Mouse (Mus musculus) ES-Bruce4 (cell line): Measurements from ENCODE around the gene Tmem176b. TPM values are rescaled to one million over a fixed set of nuclear protein-coding genes. Genes with fewer than 3 reads are reported as not detected.
"Not testable (repeated sequence)": the region's sequence is repeated elsewhere in the genome, so short reads cannot be mapped to it uniquely, and the experiment has no call there.

Experiments used
- H3K27ac ChIP-seq: 2 replicates; pipeline ENCODE4 v1.5.1; 2012; ENCODE audit warnings: low read length, inconsistent platforms; ENCODE audit not compliant: insufficient read depth
- H3K27me3 ChIP-seq: 2 replicates; pipeline ENCODE4 v1.6.1; 2012; ENCODE audit warnings: mild to moderate bottlenecking, low read length, inconsistent platforms; ENCODE audit not compliant: control insufficient read depth, poor library complexity, insufficient read depth, severe bottlenecking
- H3K36me3 ChIP-seq: 2 replicates; pipeline ENCODE4 v1.6.1; 2012; ENCODE audit warnings: inconsistent platforms, mild to moderate bottlenecking, low read length, moderate library complexity; ENCODE audit not compliant: control insufficient read depth, poor library complexity, insufficient read depth, severe bottlenecking
- H3K4me1 ChIP-seq: one replicate; pipeline ENCODE4 v1.8.1; 2011; ENCODE audit warnings: low read length; ENCODE audit not compliant: control insufficient read depth, insufficient read depth
- H3K4me3 ChIP-seq: 2 replicates; pipeline ENCODE4 v1.5.1; 2011; ENCODE audit warnings: low read depth, mild to moderate bottlenecking, low read length
- H3K9ac ChIP-seq: 2 replicates; pipeline ENCODE4 v1.6.1; 2012; ENCODE audit warnings: low read depth, mild to moderate bottlenecking, inconsistent platforms; ENCODE audit not compliant: poor library complexity, severe bottlenecking
- H3K9me3 ChIP-seq: replicated peaks from 2 replicates; pipeline ENCODE4 v1.6.1; 2012; ENCODE audit warnings: mild to moderate bottlenecking, low read length, inconsistent platforms; ENCODE audit not compliant: control insufficient read depth, poor library complexity, insufficient read depth, severe bottlenecking
- CTCF ChIP-seq: IDR thresholded peaks from one replicate; pipeline ENCODE4 v1.8.1; 2011; ENCODE audit warnings: low read depth, low read length
- EP300 ChIP-seq: IDR thresholded peaks from 2 replicates; pipeline ENCODE4 v1.6.1; 2011; ENCODE audit warnings: low read depth, low read length; ENCODE audit not compliant: insufficient read depth
- POLR2A ChIP-seq: IDR thresholded peaks from one replicate; pipeline ENCODE4 v1.8.1; 2011; ENCODE audit warnings: low read length; ENCODE audit not compliant: insufficient read depth
- polyA plus RNA-seq: library from polyadenylated mRNA; stranded (reverse); fragments of >200 nt; gene quantifications from 2 replicates; pipeline ENCODE4 v1.2.4, GENCODE M21; 2011; ENCODE audit warnings: low read depth; ENCODE audit not compliant: missing spikeins, insufficient read depth, insufficient read length

Tmem176b gene
- polyA plus RNA-seq, 1 experiment, result 7.1 TPM

GRCm38 (mm10) chr6:48830241-48830640, 11.1 kb downstream of the Tmem176b start:
- no peaks in the 10 kb centered on the region for H3K9me3 ChIP-seq
- no peak overlapping the region for H3K27ac ChIP-seq
- H3K36me3 ChIP-seq, result no peaks in the 10 kb centered on the region
- H3K9ac ChIP-seq, result no peak overlapping the region
- no peaks in the 10 kb centered on the region for H3K4me1 ChIP-seq
- H3K27me3 ChIP-seq, result no peaks in the 10 kb centered on the region
- no peak overlapping the region for H3K4me3 ChIP-seq
- TF ChIP-seq EP300 (no peak), CTCF (no peak), POLR2A (no peak)

GRCm38 (mm10) chr6:48829651-48830050, 11.6 kb downstream of the Tmem176b start:
- TF ChIP-seq POLR2A, result no peak
- TF ChIP-seq CTCF, result no peak
- TF ChIP-seq EP300, result no peak
- H3K27ac ChIP-seq, result no peak overlapping the region
- no peaks in the 10 kb centered on the region for H3K36me3 ChIP-seq
- H3K9me3 ChIP-seq, result no peaks in the 10 kb centered on the region
- H3K4me3 ChIP-seq, result no peak overlapping the region
- H3K9ac ChIP-seq, result no peak overlapping the region
- no peaks in the 10 kb centered on the region for H3K4me1 ChIP-seq
- no peaks in the 10 kb centered on the region for H3K27me3 ChIP-seq

DNA sequence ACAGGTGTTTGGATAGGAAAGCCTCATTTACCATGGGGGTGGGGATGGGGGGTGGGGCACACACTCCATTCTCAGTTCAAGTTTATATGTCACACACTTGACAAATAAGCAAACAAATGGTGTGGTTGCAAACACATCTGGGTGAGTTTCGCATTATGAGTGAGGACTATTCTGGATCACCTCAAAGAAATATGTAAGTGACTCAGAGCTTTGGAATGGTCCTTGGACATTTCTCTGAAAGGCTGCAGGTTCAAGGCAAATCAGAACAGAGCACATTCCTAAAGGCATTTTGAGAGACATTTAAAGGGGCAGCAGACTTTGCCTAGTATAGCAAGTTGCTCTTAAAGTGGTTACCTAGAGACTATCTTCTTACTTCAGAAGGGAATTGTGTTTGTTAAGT, 12.3 kb downstream of the Tmem176b start:
- H3K27ac ChIP-seq, result no peak overlapping the region
- no peak for TF ChIP-seq POLR2A
- no peak for TF ChIP-seq EP300
- no peak for TF ChIP-seq CTCF
- no peaks in the 10 kb centered on the region for H3K9me3 ChIP-seq
- H3K27me3 ChIP-seq, result no peaks in the 10 kb centered on the region
- no peaks in the 10 kb centered on the region for H3K36me3 ChIP-seq
- H3K9ac ChIP-seq, result no peak overlapping the region
- H3K4me1 ChIP-seq, result no peaks in the 10 kb centered on the region
- H3K4me3 ChIP-seq, result no peak overlapping the region

GRCm38 (mm10) chr6:48825016-48825415, 16.3 kb downstream of the Tmem176b start:
- no peak for TF ChIP-seq POLR2A
- TF ChIP-seq EP300, result no peak
- no peak for TF ChIP-seq CTCF
- Histone ChIP-seq H3K4me1 (no peaks in the 10 kb centered on the region), H3K4me3 (no peak overlapping the region), H3K27ac (no peak overlapping the region), H3K9ac (no peak overlapping the region), H3K36me3 (no peaks in the 10 kb centered on the region), H3K9me3 (no peaks in the 10 kb centered on the region), H3K27me3 (no peaks in the 10 kb centered on the region)

GRCm38 (mm10) chr6:48821991-48822785, 19.1 kb downstream of the Tmem176b start:
- H3K27me3 ChIP-seq, H3K4me3 ChIP-seq, H3K9ac ChIP-seq, H3K36me3 ChIP-seq, H3K27ac ChIP-seq, H3K4me1 ChIP-seq, H3K9me3 ChIP-seq: not testable (repeated sequence)

GRCm38 (mm10) chr6:48817815-48818214, 23.5 kb downstream of the Tmem176b start:
- TF ChIP-seq CTCF, result peak; percentile 75
- no peak for TF ChIP-seq POLR2A
- no peak for TF ChIP-seq EP300
- H3K4me3 ChIP-seq, result no peak overlapping the region
- no peaks in the 10 kb centered on the region for H3K36me3 ChIP-seq
- H3K4me1 ChIP-seq, result no peaks in the 10 kb centered on the region
- no peaks in the 10 kb centered on the region for H3K9me3 ChIP-seq
- no peaks in the 10 kb centered on the region for H3K27me3 ChIP-seq
- no peak overlapping the region for H3K9ac ChIP-seq
- H3K27ac ChIP-seq, result no peak overlapping the region
